Mouse (Mus musculus): Measurements from ENCODE around the gene Matn1. TPM values are rescaled to one million over a fixed set of nuclear protein-coding genes. Genes with fewer than 3 reads are reported as not detected.
A peak's percentile ranks its signal among the peaks of the same experiment; 100 is the strongest.

Matn1 gene
- polyA plus RNA-seq, 1 experiment from 2014 or later: 0.41 TPM

DNA sequence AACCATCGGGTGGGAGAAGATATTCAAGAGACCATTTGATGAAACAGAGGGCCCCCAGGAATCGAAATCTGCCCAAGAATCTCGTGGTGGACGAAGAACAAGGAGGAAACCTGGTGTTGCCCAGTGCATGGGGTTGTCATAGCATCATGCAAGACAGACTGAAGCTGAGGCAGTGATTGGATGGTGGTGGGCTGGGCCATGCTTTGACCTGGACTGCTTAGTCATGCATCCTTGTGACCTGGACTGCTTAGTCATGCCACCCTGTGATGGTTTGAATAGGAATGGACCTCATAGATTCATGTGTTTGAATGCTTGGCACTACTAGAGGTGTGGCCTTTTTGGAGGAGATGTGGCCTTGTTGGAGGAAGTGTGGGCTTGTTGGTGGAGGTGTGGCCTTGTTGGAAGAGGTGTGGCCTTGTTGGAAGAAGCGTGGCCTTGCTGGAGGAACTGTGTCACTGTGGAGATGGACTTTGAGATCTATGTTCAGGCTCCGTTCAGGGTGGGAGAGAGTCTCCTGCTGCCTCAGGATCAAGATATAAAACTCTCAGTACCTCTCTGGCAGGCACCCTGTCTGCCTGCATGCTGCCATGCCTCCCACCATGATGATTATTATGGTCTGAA is 44.1 kb downstream of the Matn1 start:
- 0 out of 2 replicates have a peak, but pooled peaks have one; percentile 20 for ATAC-seq (ENCODE audit: low FRiP score, low TSS enrichment)
- Histone ChIP-seq H3K27me3 (ENCODE audit: control insufficient read depth, insufficient read depth, low read length) (no peaks in the 10 kb centered on the region), H3K4me2 (replicated peaks; ENCODE audit: low read depth, low read length) (no peak overlapping the region), H3K36me3 (ENCODE audit: control insufficient read depth, insufficient read depth, low read length) (no peaks in the 10 kb centered on the region), H3K4me3 (ENCODE audit: low read length) (no peak overlapping the region), H3K27ac (ENCODE audit: low read depth, low read length) (no peak overlapping the region), H3K9ac (ENCODE audit: low read depth, low read length) (no peak overlapping the region), H3K9me3 (ENCODE audit: control insufficient read depth, low read length) (no peaks in the 10 kb centered on the region), H3K4me1 (ENCODE audit: control insufficient read depth, insufficient read depth, low read length) (no peaks in the 10 kb centered on the region)
- 80% methylated on average over 6 of the region's 6 CpGs for WGBS

DNA sequence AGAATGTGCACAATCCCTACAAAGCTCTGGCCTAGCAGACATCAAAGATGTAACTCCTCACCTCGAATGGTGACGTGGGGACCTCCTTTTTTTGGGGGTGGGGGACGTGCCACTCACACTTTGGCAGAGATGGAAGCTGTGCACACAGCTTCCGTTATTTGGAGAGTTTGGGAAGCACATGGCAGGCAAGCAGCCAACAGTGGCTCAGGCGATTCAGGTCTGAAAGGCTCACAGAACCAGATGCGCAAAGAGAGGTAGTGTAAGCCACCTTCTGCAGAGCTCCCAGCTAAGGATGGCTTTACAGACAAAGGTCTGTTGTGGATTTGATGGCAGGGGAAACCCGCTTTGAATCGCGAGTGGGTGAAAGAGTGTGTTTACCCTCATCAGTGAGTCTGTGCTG is 45.0 kb downstream of the Matn1 start:
- Histone ChIP-seq H3K27me3 (ENCODE audit: control insufficient read depth, insufficient read depth, low read length) (no peaks in the 10 kb centered on the region), H3K9me3 (ENCODE audit: control insufficient read depth, low read length) (no peaks in the 10 kb centered on the region), H3K4me2 (replicated peaks; ENCODE audit: low read depth, low read length) (no peak overlapping the region), H3K4me3 (ENCODE audit: low read length) (no peak overlapping the region), H3K36me3 (ENCODE audit: control insufficient read depth, insufficient read depth, low read length) (no peaks in the 10 kb centered on the region), H3K27ac (ENCODE audit: low read depth, low read length) (no peak overlapping the region), H3K9ac (ENCODE audit: low read depth, low read length) (no peak overlapping the region), H3K4me1 (ENCODE audit: control insufficient read depth, insufficient read depth, low read length) (no peaks in the 10 kb centered on the region)
- no peak for ATAC-seq (ENCODE audit: low FRiP score, low TSS enrichment)
- WGBS: 79% methylated on average over 9 of the region's 9 CpGs

DNA sequence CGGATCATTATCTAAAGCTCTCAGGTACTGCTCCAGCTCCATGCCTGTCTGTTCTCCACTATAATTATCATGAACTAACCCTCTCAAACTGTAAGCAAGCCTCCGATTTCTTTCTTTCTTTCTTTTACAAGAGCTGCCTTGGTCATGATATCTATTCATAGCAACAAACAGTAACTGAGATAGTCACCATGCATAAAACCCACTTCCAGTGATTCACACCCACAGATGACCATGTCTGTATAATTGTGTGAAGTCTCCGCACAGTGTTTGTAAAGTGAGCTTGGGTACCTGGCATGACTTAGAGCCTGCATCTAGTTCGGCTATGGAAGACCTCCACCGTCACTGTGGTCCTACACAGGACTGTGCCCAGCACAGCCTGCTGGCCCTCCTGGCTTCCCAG is 46.8 kb downstream of the Matn1 start:
- 89% methylated on average over 5 of the region's 5 CpGs for WGBS
- H3K9me3 ChIP-seq (ENCODE audit: control insufficient read depth, low read length): peaks cover 7% of the 10 kb centered on the region
- no peaks in the 10 kb centered on the region for H3K27me3 ChIP-seq (ENCODE audit: control insufficient read depth, insufficient read depth, low read length)
- no peak for ATAC-seq (ENCODE audit: low FRiP score, low TSS enrichment)
- no peaks in the 10 kb centered on the region for H3K36me3 ChIP-seq (ENCODE audit: control insufficient read depth, insufficient read depth, low read length)
- no peak overlapping the region for H3K4me3 ChIP-seq (ENCODE audit: low read length)
- no peak overlapping the region for H3K9ac ChIP-seq (ENCODE audit: low read depth, low read length)
- no peak overlapping the region for H3K27ac ChIP-seq (ENCODE audit: low read depth, low read length)
- no peaks in the 10 kb centered on the region for H3K4me1 ChIP-seq (ENCODE audit: control insufficient read depth, insufficient read depth, low read length)
- H3K4me2 ChIP-seq (replicated peaks; ENCODE audit: low read depth, low read length): no peak overlapping the region

DNA sequence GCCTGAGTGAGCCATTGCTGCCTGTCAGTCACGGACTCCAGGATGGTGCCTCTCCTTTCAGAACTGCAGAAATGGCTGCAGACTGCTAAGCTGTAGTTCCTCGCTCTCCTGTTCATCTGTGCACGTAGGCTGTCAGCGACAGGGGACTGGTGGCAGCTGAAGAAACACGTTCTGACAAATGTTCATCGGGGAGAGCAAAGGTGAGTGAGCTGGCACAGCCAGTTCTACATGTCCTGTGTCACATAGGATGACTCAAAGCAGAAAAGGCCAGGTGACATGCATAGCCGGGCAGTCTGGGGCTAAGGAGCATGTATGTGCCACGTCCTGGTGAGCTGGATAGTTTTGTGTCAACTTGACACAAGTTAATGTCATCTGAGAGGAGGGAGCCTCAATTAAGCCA is 50.4 kb downstream of the Matn1 start:
- no peak overlapping the region for H3K4me3 ChIP-seq (ENCODE audit: low read length)

DNA sequence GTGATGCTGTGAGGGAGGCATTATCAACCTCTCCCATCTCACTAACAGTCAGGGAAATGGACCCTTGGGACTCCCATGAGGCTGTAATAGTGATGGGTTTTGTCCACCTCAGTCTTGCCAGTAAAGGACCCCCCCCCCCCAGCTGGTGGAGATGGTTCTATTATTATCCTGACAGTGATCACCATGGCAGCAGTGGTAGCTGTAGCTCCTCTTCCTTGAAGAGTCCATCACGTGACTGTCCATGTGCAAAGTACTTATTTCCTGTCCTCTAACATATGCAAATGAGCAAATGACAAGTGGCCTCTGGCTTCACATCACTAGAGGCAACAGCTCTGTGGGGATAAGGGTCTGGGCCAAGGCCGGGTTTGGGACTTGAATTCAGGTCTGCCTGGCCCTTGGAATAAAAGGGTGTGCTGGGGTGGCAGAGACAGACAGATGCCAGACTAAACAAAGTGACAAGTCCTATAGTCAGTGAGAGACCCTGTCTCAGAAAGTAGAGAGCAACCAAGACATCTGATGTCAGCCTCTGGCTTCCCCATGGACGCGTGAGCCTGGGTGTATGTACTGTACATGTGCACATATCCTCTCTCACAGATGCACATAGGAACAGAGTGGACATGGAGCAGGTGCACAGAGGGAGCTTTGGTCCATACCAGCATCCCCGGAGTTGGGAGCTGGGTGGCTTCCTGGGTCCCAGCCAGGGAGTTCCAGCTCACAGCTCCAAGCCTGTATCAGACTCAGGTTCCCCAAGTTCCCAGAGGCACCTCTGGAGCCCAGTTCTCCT is 55.8 kb downstream of the Matn1 start:
- H3K9me3 ChIP-seq (ENCODE audit: control insufficient read depth, low read length): peaks cover 9% of the 10 kb centered on the region
- no peak overlapping the region for H3K4me3 ChIP-seq (ENCODE audit: low read length)
- H3K4me2 ChIP-seq (replicated peaks; ENCODE audit: low read depth, low read length): no peak overlapping the region
- 77% methylated on average over 5 of the region's 5 CpGs for WGBS
- no peak for ATAC-seq (ENCODE audit: low FRiP score, low TSS enrichment)
- H3K36me3 ChIP-seq (ENCODE audit: control insufficient read depth, insufficient read depth, low read length): no peaks in the 10 kb centered on the region
- H3K27me3 ChIP-seq (ENCODE audit: control insufficient read depth, insufficient read depth, low read length): no peaks in the 10 kb centered on the region
- H3K27ac ChIP-seq (ENCODE audit: low read depth, low read length): no peak overlapping the region
- no peaks in the 10 kb centered on the region for H3K4me1 ChIP-seq (ENCODE audit: control insufficient read depth, insufficient read depth, low read length)
- no peak overlapping the region for H3K9ac ChIP-seq (ENCODE audit: low read depth, low read length)

More for the DNA sequence above, 50.4 kb downstream of the Matn1 start:
- ATAC-seq (ENCODE audit: low FRiP score, low TSS enrichment): no peak
- no peaks in the 10 kb centered on the region for H3K4me1 ChIP-seq (ENCODE audit: control insufficient read depth, insufficient read depth, low read length)
- no peak overlapping the region for H3K4me2 ChIP-seq (replicated peaks; ENCODE audit: low read depth, low read length)
- no peaks in the 10 kb centered on the region for H3K36me3 ChIP-seq (ENCODE audit: control insufficient read depth, insufficient read depth, low read length)
- H3K27ac ChIP-seq (ENCODE audit: low read depth, low read length): no peak overlapping the region
- no peak overlapping the region for H3K9ac ChIP-seq (ENCODE audit: low read depth, low read length)
- H3K27me3 ChIP-seq (ENCODE audit: control insufficient read depth, insufficient read depth, low read length): no peaks in the 10 kb centered on the region
- H3K9me3 ChIP-seq (ENCODE audit: control insufficient read depth, low read length): peaks cover 9% of the 10 kb centered on the region
- WGBS: 94% methylated on average over 8 of the region's 8 CpGs

DNA sequence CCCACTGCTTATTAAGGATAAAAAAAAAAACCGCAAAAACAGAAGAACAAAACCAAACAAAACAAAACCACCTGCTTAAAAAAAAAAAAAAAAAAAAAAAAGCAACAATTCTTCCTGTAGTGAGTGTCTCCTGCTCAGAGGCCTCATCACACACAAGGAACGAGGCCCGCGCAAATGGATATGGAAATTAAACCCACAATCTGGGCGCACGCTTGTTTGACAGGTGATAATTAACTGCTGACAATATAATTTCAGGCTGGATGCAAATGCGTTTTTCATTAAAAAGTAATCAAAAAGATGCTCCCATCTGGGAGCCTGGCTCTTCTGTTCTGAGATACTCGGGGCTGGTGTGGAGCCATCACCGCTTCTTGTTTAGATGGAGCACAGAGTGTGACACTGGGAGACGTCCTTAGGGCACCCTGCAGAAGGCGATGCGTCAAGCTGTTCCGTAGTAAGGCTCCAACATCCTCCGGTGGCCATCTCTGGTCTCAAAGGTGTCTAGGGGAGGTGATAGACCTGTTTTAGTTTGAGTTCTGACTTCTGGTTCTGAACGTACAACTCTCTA is 56.5 kb downstream of the Matn1 start:
- ATAC-seq (ENCODE audit: low FRiP score, low TSS enrichment): no peak
- Histone ChIP-seq H3K9ac (ENCODE audit: low read depth, low read length) (no peak overlapping the region), H3K36me3 (ENCODE audit: control insufficient read depth, insufficient read depth, low read length) (no peaks in the 10 kb centered on the region), H3K4me1 (ENCODE audit: control insufficient read depth, insufficient read depth, low read length) (no peaks in the 10 kb centered on the region), H3K9me3 (ENCODE audit: control insufficient read depth, low read length) (peaks cover 3% of the 10 kb centered on the region; the same call in 1 of the 2 replicates), H3K4me3 (ENCODE audit: low read length) (no peak overlapping the region), H3K4me2 (replicated peaks; ENCODE audit: low read depth, low read length) (no peak overlapping the region), H3K27me3 (ENCODE audit: control insufficient read depth, insufficient read depth, low read length) (no peaks in the 10 kb centered on the region), H3K27ac (ENCODE audit: low read depth, low read length) (no peak overlapping the region)
- WGBS: 88% methylated on average over 15 of the region's 15 CpGs

Other genes with a start within 250 kb of the Matn1 start
- gene Sdc3, start 151.8 kb upstream of the Matn1 start, polyA plus RNA-seq (2014; fragmentation: Nextera tagmentation; extraction: Ambion mirVana): 9.6 and 15.8 TPM in 2 replicates
- 19.7 and 29.5 TPM in 2 replicates for gene Laptm5, start 31.3 kb upstream of the Matn1 start, polyA plus RNA-seq (2014; fragmentation: Nextera tagmentation; extraction: Ambion mirVana)